Mouse (Mus musculus) MN1 (cell line): Measurements from ENCODE around the gene Kcnab2.

Experiments used
- DNase-seq: peaks from one replicate; pipeline ENCODE4 v3.0.0-alpha.2; 2016; ENCODE audit warnings: low spot score

Kcnab2 gene

DNA sequence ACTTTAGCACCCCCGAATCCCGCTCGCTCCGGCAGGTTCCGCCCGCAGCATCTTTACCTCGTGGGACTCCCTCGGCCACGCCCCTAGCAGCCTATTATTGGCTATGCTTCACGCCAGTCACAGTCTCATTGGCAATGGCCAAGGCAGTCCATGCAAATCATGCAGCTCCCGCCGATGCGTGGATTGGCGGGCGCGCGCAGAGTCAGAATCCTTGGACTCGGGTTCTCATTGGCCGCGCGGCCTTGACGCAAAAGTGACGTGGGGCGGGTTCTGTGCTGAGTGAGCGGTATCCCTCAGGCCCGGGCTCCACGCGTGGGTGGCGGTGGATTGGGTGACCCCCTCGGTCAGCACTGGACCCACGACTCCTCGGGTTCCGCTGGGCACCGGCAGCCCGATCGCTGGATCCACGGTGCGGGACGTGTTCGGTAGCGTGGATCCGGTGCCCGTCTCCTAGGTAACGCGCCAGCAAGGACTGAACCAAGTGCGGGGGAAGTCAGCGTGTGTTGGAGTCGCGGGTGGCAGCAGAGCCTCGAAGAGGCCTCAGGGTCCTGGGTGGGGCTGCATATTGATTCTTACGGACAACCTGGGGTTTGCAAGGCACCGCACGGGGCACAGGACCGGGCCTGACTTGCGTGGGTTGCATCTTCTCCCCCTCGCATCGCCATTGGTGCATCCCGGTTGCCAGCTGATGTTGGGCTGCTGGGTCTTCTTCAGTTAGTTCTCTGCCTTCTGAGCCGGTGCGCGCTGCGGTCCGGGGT lies at the start of gene Kcnab2:
Kcnab2 (minus strand) TSS at position 406 of the 758 bp plus-strand sequence.
- peak; percentile 100 for DNase-seq

DNA sequence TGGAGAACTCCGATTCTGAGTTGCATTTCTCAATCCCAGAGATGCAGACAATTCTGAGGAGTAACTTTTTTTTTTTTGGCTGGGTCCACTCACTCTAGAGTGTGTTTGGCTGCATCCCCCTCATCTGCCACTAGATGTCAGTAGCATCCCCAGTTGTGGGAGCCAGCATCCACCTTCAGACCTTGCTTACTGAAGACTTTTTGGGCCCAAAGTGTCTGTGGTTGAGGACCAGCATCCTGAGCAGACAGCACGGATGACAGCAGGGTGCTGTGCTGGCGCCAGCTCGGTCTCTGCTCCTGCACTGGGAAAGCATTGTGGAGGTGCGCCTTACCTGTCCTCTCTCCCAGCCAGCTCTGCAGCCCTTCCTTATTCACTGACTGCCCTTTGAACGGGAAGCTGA lies 42.4 kb upstream of the Kcnab2 start:
- DNase-seq, result peak; percentile 83

DNA sequence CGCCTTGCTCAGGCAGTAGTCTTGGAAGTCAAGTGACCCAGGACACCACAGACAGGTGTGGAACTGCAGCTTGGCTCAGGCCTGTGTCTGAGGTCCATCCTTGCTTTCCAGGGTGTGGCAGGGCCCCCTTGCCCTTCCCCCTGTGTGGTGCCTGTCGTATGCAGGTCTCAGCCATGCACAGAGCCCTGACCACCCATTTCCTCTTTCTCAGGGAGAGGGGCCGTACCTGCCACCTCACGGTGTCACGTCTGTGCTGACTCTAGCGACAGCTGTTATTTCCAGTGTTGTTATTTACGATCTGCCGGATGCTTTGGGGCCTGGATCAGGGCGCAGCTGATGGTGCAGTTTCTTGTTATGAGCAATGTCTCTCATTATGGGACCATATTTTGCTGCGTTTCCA lies 41.4 kb upstream of the Kcnab2 start:
- DNase-seq, result no peak

- DNase-seq, result no peak
Observed at GRCm38 (mm10) chr4:152514884-152515283, 37.2 kb upstream of the Kcnab2 start.

- DNase-seq, result peak; percentile 62
Observed at GRCm38 (mm10) chr4:152512221-152512925, 34.7 kb upstream of the Kcnab2 start.

DNA sequence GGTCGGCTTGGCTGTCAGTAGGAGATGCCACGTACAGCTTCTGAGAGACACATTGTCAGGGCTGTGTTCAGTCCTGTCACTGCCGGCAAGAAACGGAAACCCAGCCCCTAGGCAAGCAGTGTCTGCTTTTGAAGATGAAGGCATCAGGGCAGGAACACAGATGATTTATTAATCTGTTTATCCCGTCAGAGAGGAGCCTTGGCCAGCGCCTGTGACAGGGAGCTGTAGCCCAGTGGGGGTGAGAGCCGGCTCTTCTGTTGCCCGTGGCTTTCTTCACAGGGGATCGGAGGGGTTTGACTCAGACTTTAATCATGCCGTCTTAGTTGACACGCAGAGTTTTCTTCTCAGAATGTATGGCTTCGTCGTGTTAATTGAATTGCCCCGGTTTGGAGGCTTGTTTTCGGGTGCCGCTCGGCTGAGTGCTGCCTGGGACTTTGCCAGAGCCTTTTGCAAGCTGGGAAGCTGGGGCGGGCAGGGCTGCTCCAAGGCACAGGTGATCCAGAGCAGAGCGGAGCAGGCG lies 16.7 kb upstream of the Kcnab2 start:
- peak; percentile 75 for DNase-seq

DNA sequence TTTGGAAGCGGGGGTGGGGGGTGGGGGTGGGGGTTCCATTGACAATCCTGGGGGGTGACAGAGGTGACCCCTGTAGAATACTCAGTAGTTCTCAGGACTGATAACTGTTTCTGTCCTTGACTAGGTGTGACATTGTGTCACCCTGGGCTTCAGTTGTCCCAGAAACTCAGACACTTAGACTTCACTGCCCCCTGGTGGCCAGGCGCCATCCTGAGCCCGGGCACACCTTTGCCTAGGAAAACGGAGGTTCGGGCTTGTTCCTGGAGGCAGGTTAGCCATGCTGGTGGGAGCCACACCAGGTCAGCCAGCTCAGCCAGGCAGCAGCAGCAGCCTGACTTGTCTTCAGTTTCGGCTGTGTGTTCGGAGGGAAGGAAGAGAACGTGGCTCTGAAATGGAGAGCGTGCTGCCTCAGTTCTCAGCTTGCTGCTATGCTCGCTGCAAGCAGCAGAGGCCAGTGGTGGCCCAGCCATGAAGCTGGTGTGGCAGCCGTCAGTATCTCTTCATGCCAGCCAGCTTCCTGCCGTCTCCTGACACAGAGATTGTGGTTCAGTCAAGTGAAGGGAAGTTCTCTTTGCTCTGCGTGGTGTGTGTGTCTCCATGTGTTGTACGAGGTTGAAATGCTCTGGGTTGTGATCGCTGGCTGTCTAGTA lies 13.7 kb upstream of the Kcnab2 start:
- peak; percentile 83 for DNase-seq

GRCm38 (mm10) chr4:152490311-152490710 lies 12.6 kb upstream of the Kcnab2 start:
- peak; percentile 63 for DNase-seq

DNA sequence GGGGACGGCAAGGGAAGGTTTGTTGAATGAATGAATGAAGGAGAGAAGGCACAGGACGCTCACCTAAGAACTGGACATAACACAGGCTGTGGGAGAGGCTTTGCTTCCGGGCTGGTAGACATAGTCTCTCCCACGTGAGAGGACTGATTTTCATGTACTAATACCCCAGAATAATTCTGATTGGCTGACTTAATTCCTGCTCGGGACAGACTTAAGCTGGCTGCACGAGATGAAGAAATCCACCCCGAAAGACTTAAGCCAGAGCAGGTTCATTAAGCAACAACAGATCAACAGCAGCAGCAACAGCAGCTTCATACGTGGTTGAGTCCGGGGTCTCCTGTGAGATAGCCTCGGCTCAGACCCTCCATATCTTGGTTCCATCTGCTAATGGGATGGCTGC lies 10.4 kb upstream of the Kcnab2 start:
- no peak for DNase-seq

- no peak for DNase-seq
Observed at GRCm38 (mm10) chr4:152480426-152480825, 2.8 kb upstream of the Kcnab2 start.

DNA sequence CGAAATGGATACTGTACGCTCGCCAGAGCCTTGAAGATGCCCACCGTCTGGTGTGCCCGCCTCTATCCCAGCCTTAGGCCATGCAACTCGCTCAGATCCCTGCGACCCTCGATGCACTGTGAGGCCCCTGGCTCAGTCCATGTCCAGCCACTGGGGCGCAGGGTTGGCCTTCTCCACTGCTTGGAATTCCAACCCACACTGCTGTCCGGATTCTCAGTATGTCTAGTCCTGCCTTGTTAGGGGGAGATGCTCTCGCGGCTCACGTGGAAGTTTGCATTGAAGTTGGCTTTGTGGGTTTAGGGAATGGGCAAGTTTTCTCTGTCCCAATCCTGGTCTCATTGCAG lies 525 bp upstream of the Kcnab2 start:
- DNase-seq, result no peak

- no peak for DNase-seq
Observed at GRCm38 (mm10) chr4:152477106-152477465, 585 bp downstream of the Kcnab2 start.

GRCm38 (mm10) chr4:152476427-152477023 lies 1.1 kb downstream of the Kcnab2 start, which contains the start of gene Nphp4:
Gene Nphp4, plus strand, starts transcription at chr4:152476706.
- peak; percentile 37 for DNase-seq

GRCm38 (mm10) chr4:152475941-152476340 lies 1.7 kb downstream of the Kcnab2 start:
- DNase-seq, result no peak

- DNase-seq, result no peak
Observed at GRCm38 (mm10) chr4:152467951-152468350, 9.7 kb downstream of the Kcnab2 start.

GRCm38 (mm10) chr4:152466601-152467000 lies 11.1 kb downstream of the Kcnab2 start:
- peak; percentile 90 for DNase-seq

- no peak for DNase-seq
Observed at GRCm38 (mm10) chr4:152465116-152465515, 12.6 kb downstream of the Kcnab2 start.

DNA sequence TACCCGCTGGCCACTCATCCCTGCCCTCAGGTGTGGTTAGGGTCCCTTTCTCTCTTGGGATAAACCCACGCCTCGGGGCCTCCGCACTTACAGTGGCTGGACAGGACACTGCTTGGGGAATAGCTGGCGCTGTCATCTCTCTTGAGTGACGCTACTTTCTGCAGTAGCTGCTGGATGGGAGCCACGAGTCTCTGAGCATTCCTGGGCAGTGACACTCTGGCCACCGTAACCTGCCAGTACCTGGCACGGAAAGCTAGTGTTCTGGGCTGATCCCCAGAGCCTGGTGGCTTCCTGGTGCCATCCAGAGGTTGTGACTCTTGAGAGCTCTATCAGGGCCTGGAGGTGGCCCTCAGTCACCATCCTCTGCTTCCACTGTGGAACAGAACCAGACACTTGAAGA lies 14.5 kb downstream of the Kcnab2 start:
- DNase-seq, result no peak

DNA sequence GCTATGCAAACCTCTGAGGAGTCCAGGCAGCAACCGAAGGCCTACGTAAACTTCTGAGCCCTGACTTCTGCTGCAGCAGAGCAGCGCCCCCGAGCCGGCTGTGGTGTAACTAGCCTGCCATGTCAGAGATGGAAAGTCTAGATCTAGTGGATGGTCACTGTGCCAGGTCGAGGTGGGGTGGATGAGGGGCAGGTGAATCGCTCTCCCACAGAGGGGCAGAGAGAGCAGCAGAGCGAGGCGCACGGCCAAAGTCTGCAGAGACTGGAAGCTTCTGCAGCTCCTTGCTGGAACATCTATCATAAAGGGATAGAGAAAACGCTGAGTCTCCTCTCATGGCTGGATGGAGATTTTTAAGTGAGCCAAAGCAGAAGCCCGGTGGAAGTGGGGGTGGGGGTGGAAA lies 15.2 kb downstream of the Kcnab2 start:
- no peak for DNase-seq

- DNase-seq, result no peak
Observed at GRCm38 (mm10) chr4:152457673-152458072, 20.0 kb downstream of the Kcnab2 start.

DNA sequence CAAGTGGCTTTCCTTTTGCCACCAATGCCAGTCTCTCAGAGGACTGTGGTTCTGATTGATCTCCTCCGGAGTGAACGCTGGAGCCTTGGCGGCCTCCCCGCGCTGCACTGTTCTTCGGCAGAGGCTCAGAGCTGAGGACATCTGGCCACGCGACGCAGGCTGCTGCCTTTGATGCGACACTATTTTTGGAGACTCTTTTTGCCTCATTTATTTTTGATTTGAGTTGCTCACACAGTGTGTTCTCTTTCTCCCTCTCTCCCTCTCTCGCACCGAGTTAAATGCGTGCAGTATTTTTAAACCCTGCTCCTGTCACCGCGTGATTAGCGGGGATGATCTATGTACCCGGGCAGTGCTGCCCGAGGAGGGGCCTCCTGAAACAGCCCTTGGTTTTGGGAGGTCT lies 21.1 kb downstream of the Kcnab2 start:
- DNase-seq, result no peak

DNA sequence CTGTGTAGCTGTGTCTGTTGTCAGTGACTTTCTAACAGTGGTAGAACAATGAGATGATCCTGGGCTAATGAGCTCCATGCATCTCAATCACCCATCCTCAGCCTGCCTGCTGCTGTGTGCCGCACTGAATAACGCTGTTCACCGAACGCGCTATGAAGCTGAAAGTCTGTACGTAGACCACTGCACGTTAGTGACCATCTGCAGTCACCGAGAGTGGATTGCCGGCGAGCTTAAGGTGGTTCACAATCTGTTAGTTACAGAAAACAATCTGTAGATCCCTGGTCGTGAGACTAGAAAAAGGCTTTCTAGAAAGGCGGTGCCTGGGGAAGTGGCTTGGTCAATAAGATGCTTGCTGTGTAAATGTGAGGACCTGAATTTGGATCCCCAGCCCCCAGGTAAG lies 23.5 kb downstream of the Kcnab2 start:
- DNase-seq, result no peak

GRCm38 (mm10) chr4:152453079-152453478 lies 24.6 kb downstream of the Kcnab2 start:
- no peak for DNase-seq
